Mouse (Mus musculus): ENCODE data around the gene Slc25a42.

- TF ChIP-seq CTCF (IDR thresholded peaks at IDR 0.05; ENCODE audit: low read depth) (no peak), EP300 (IDR thresholded peaks at IDR 0.05; ENCODE audit: low read depth) (no peak)
Observed at GRCm38 (mm10) chr8:70203072-70203471, 9.0 kb downstream of the Slc25a42 start.

Data from liver, postnatal 0 days (tissue).